Mouse (Mus musculus) adrenal gland, postnatal 10 days (tissue): Measurements from ENCODE around the gene Rpp25l. TPM values are rescaled to one million over a fixed set of nuclear protein-coding genes. Genes with fewer than 3 reads are reported as not detected.
"Not testable (repeated sequence)": the region's sequence is repeated elsewhere in the genome, so short reads cannot be mapped to it uniquely, and the experiment has no call there.

Experiments
- DNase-seq: peaks from one replicate; pipeline ENCODE4 v3.0.0; 2021; ENCODE audit warnings: mixed read lengths
- total RNA-seq, 2 experiments: library from RNA; stranded (reverse); gene quantifications; 2 replicates each; pipeline ENCODE4 v1.2.3; 2021

Gene Rpp25l
- total RNA-seq, 2 experiments from 2014 or later, result 36.2 to 39.0 TPM

DNA sequence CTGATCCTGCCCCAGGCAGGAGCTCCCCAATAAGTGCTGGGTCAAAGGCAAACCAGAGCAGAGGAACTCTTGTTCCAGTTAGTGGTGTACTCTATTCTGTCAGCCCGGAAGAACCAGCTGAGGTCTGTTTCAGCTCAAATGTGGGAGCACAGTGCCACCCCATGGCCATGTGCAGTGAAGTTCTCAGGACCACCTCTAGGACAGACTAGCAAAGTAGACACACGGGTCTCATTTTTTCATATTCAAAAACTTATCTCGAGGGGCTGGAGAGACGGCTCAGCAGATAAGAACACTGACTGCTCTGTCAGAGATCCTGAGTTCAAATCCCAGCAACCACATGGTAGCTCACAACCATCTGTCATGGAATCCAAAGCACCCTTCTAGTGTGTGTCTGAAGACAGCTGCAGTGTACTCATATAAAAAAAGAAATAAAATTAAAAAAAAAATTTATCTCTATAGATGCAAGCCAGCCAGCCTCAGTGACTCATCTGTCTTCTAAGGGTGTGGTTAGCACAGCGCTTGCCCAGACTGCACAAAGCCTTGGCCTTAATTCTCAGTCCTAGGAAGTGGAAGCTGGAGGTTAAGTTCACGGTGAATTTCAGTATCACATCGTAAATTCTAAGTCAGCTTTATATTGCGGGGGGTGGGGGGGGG is 24.4 kb upstream of the Rpp25l start:
- peak; percentile 77 for DNase-seq

GRCm38 (mm10) chr4:41731052-41731765 is 17.9 kb upstream of the Rpp25l start, which contains the start of gene Arid3c:
Arid3c (minus strand) TSS chr4:41731142.
- DNase-seq, result no peak

- no peak for DNase-seq
Measured at GRCm38 (mm10) chr4:41726826-41727621, 13.7 kb upstream of the Rpp25l start.

DNA sequence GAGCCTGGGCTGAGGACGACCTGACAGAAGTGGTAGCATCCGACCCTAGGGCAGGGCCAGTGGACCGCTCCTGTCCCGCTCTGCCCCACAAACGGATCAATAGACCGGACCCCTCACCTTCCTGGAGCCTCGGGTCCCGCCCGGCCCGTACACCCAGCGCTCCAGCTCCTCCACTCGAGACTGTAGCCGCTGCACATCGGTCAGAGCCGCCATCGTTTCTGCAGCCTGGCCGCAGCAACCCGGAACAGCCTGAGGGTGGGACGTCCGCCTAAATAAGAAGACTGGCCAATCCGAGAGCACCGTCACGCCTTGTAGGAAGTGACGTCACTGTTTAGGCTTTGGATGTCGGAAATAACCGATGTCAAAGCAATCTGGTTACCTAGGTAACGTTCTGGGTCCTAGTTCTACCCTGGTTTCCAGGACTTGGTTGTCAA is 9.6 kb upstream of the Rpp25l start, which contains the start of gene Dctn3:
TSS of gene Dctn3 (minus strand) at position 253 of the 434 bp plus-strand sequence.
- peak; percentile 90 for DNase-seq

GRCm38 (mm10) chr4:41716834-41717233 is 3.5 kb upstream of the Rpp25l start:
- no peak for DNase-seq

- peak; percentile 63 for DNase-seq
Measured at GRCm38 (mm10) chr4:41715596-41715995, 2.3 kb upstream of the Rpp25l start.

DNA sequence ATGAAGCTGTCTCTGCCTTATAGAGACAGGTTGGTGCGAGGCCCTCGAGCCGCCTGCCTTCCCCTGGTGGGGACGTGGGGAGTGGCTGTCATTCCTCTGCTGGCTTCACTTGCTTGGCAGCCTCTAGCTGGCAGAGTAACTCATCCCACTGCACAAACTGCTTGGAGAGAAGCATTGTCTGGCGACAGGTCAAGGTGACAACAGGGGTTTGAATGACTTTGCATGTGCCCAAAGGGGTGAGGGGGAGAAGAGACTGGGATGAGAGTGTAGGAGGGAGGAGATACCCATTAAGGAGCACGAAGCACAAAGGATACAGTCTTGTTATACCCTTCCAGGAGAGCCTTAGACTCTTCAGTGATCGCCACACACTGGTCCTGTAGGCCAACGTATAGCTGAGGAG is 1.7 kb upstream of the Rpp25l start:
- no peak for DNase-seq

GRCm38 (mm10) chr4:41714276-41714675 is 942 bp upstream of the Rpp25l start:
- peak; percentile 74 for DNase-seq

DNA sequence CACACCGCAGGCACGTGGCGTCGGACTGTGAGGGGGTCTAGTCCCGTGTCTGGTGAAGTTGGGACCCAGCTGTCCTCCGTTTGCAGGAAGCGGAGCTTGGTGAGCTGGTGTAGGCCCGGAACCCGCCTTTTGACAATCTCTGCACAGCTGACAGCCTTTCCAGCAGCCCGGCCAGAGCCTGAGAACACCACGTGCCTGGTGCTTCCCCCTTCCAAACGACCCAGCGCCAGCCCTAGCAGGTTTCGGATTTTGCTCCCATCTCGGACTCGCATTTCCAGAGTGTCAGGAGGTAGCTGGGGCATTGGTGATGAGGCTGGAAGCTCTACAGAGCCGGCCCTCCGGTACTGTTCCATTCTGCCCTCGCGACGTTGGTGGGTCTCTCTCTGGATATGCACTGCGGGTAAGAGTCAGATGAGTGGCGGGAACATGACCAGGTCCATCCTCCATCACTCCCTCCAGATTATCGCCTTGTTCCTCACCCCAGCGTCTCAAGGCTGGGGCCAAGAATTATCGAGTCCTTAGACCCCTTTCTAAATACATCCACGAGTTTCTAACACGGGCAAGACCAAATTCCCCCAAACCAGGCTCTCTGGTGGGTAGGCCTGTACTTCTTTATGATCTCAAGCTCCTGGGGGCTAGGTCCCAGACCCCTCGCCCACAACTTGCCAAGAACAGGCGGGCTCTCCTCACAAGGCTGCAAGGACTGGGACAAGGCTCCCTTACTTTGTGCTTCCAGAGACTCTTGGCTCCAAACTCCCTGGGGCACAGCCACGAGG is 725 bp downstream of the Rpp25l start:
- peak; percentile 32 for DNase-seq

DNA sequence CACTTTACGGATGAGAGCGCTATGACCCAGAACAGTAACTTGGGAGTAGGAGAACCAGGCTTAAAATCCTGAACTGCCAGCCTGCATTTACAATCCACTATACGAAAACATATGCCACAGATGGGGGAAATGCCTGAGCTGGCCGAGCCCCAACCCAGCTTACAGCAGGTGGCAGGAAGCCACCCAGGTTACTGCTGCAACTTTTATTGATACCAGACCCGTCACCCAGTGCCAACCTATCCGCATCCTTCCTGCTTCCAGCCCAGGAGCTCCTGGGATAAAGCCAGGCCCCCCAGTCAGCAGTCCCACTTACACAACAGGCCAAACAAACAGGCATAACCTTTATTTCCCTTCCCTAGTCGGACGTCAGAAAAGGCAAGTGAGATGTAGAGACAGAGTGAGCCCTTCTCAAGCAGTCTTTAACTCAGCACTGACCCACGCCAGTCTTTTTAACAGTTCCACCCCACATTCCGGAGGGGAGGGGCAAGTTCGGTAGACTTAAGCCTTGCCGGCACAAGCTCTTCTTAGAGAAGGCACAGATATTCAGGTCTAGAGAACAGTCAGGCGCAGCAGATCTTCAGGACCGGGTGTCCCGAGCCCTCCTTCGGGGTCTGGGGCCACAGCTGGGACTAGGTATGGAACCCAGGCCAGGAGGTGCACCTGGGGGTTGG is 1.5 kb downstream of the Rpp25l start:
- no peak for DNase-seq

DNA sequence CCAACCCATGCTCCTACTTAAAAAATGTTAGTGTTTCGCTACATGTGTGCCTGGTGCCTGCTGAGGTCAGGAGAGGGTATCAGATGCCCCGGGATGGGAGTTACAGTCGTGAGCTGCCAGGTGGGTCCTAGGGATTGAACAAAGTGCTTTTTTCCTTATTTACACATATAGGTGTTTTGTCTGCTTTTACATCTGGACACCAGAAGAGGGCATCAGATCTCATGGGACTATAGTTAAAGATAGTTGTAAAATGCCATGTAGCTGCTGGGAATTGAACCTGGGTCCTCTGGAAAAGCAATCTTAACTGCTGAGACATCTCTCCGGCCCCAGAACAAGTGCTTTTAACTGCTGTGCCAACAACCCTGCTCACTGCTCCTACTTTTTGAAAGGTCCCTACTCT is 3.1 kb downstream of the Rpp25l start:
- DNase-seq, result no peak

DNA sequence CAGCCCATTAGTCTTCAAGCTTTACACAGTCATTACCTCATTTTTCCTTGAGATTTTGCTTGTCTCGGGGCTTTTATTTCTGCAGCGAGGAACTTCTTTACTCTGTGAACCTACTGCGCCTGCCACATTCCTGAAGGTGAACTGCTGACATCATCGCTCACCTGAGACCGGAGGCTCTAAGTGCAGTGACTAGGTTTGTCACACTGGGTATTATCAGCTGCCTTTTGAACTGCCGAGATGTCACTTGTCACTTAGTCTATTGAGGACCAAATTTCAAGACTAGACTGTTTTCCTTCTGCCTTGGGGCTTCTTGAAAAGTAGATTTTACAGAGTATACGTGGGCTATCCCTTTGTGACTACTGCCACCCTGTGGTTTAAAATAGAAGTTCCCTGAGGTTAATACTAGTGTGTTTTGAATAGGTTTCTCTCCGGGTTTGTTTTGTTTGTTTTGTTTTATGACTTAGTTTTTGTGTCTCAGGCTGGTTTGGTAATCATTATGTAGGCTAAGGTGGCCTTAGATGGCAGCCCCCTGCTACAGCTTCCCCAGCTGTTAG is 5.1 kb downstream of the Rpp25l start:
- DNase-seq, result peak; percentile 46

GRCm38 (mm10) chr4:41707011-41707535 is 6.3 kb downstream of the Rpp25l start:
- DNase-seq, result peak; percentile 76

DNA sequence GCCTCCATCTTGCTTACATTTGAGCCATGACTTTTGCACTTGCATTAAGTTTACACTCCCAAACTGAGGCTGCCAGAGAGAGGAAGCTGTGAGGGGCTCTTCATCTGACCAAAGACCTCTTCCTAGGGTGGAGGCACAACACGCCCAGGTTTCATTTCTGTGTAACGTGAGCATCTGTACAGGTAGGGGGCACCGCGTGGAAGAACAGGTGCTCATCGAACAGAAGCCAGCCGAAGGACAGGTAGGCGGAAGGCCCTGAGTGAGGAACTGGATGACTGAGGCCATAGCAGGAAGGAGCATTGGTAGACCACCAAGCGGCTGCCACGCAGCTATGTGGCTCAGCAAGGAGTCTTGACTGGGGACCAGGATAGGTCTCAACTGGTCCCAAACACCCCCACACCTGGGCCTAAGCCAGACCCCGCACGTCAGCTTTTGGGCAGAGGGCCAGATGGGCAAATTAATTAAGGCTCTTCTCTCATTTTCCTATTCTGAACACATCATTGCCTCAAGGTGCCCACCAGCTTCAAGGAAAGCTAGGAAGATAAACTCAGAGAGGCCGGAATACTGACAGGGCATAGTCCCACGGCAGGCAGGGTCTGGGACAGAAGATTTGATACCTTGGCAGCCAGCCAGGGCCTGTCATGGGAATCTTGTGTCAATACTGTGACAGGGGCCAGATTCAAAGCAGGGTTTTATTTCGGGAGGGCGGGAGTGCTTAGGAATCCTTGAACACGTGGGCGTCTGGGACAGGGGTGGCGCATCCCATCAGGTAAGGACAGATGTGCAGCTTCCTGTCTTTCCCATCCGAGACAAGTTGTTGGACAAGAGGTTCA is 7.2 kb downstream of the Rpp25l start:
- no peak for DNase-seq

DNA sequence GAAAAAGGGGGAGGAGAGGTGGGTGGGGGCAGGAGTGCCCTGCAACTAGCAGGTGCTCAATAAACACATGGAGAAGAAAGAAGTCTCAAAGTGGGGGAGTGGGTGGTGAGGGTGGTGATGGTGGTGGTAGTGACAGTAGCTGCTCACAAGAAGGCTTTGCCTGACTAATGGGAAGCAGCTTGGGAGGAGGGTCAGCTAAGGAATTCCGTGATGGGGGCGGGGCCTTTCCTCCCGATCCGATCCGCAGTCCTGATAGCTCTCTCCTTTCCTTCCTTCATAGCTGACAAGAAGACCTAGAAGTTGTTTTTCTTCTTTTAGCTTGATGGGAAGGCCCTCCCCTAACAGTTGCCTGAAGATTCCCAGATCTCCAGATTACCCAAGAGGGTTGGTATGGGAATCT is 8.7 kb downstream of the Rpp25l start:
- no peak for DNase-seq

DNA sequence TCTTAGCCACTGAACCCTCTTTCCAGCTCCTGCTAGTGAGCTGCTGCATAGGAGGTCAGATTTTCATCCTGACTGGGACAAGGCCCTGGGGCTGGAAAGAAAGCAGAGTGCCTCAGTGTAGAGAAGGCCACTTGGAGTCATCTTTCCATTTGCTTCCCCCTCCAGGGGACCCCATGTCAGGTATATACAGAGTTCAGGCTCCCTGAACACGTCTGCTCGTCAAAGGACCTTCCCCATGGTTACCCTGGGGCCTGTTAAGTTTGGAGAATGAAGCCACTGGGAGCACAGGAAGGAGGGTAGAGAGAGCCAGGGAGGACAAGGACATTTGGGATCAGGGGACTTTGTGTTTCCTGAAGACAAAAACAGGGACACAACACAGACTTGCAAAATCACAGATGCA is 11.1 kb downstream of the Rpp25l start:
- DNase-seq, result not testable (repeated sequence)

DNA sequence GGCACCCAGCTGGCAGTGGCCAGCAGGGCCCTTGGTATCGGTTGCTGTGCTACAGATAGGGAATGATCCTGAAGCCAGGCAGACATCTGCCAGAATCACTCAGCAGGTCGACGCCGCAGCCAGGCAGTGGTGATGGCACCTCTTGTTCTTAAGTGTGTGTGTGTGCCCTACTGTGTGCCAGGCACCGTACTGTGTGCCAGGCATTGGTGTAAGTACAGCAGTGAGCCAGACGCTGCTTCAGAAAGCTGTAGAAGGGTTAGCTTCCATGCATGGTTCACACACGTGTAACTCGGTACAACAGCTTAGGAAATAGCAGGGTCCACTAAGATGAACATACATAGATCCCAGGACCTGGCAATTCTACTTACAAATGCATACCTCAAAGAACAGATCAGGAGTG is 13.1 kb downstream of the Rpp25l start:
- DNase-seq, result not testable (repeated sequence)

- not testable (repeated sequence) for DNase-seq
Measured at GRCm38 (mm10) chr4:41699783-41700182, 13.6 kb downstream of the Rpp25l start, which contains the start of gene Il11ra1. Il11ra1 (plus strand) TSS chr4:41699989.

DNA sequence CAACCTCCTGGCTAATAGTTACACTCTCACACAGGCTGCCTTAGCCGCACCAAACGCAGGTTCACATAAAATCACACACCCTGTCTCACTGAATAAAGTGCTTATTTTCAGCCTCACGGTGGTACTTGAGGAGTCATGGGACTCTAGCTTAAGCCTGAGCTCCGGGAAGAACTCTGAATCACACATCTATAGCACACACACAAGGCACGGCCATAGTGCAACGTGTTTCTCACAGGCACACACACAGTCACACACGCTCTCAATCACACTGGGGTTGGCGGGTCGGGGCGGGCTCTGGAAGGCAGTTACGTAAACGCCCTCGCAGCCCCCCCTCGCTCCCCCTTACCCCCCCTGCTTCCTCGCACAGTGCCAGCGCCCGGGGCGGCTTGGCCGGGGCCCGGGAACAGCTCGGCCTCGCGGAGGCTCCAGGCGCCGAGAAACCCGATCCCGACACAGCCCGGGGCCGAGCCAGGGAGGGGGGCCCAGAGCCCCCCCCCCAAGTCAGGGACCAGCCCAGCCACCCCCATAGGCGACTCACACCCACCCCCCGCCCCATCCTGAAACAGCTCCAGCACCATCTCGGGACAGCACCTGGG is 14.8 kb downstream of the Rpp25l start:
- DNase-seq, result peak; percentile 63
